Mouse (Mus musculus): Measurements from ENCODE around the gene Zfp119b.

DNA sequence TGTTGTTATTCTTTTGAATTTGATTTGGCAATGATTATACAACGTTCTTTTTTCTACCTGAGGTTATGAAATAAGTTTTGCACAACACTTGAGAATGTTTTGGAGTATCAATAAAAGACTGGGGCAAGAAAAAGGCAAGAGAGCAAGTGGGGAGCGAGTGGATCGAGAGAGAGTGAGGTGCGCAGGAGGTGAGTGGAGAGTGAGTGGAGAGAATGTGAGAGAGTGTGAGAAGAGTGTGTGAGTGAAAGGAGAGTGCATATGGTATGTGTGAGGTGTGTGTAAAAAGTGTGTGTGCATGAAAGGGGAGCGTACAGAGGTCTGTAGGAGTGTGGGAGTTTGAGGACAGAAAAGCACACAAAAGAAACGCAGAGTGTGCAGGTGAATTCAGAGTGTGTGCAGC, 45.2 kb downstream of the Zfp119b start:
- no peak for TF ChIP-seq CTCF (IDR thresholded peaks at IDR 0.05)
- no peak for TF ChIP-seq EP300 (IDR thresholded peaks at IDR 0.05)
